Mouse (Mus musculus) lung, embryonic 16.5 days (tissue): ENCODE measurements around the gene Cfap126. TPM values are rescaled to one million over a fixed set of nuclear protein-coding genes. Genes with fewer than 3 reads are reported as not detected.

ENCODE experiments used
- ATAC-seq: fragments of 200-750 bp; cut with Nextera tagmentation; 2 replicates; pipeline ENCODE4 v1.8.0; 2017; ENCODE audit warnings: low read depth, mild to moderate bottlenecking, moderate library complexity
- H3K27ac ChIP-seq: fragments of 300-500 bp; sonication (generic); 2 replicates; pipeline ENCODE4 v1.5.1; 2014; ENCODE audit warnings: mild to moderate bottlenecking, control low read depth, low read length
- H3K27me3 ChIP-seq: fragments of 300-500 bp; sonication (generic); 2 replicates; pipeline ENCODE4 v1.6.1; 2014; ENCODE audit warnings: low read depth, low read length, mixed read lengths; ENCODE audit not compliant: control insufficient read depth, insufficient read depth
- H3K36me3 ChIP-seq: fragments of 300-500 bp; sonication (generic); 2 replicates; pipeline ENCODE4 v1.6.1; 2014; ENCODE audit warnings: low read length; ENCODE audit not compliant: control insufficient read depth, insufficient read depth
- H3K4me1 ChIP-seq: fragments of 300-500 bp; sonication (generic); replicated peaks from 2 replicates; pipeline ENCODE4 v1.6.1; 2014; ENCODE audit warnings: low read length, mixed read lengths; ENCODE audit not compliant: control insufficient read depth, insufficient read depth
- H3K4me2 ChIP-seq: fragments of 300-500 bp; sonication (generic); 2 replicates; pipeline ENCODE4 v1.6.1; 2014; ENCODE audit warnings: low read depth, low read length, control low read depth
- H3K4me3 ChIP-seq: fragments of 300-500 bp; sonication (generic); 2 replicates; pipeline ENCODE4 v1.5.1; 2014; ENCODE audit warnings: mild to moderate bottlenecking, low read length, control low read depth
- H3K9ac ChIP-seq: fragments of 300-500 bp; sonication (generic); 2 replicates; pipeline ENCODE4 v1.6.1; 2014; ENCODE audit warnings: low read length, control low read depth
- H3K9me3 ChIP-seq: fragments of 300-500 bp; sonication (generic); 2 replicates; pipeline ENCODE4 v1.6.1; 2016; ENCODE audit warnings: low read length; ENCODE audit not compliant: control insufficient read depth
- WGBS: fragments of 180-500 bp; shearing (Covaris S2); extraction: QIAGEN DNeasy Blood & Tissue Kit; methylation state at CpG from one replicate; pipeline ENCODE4 v1.1.7; 2014; 5-methylcytosine and 5-hydroxymethylcytosine counted together
- polyA plus RNA-seq: library from polyadenylated mRNA; unstranded; fragments of >200 nt; fragmentation: Nextera tagmentation; extraction: Ambion mirVana; gene quantifications from 2 replicates; pipeline ENCODE4 v1.2.1, GENCODE M21; 2015

Cfap126 gene
- polyA plus RNA-seq, 1 experiment from 2014 or later: 15.7 TPM

- peaks cover 4% of the 10 kb centered on the region for H3K27me3 ChIP-seq
- peak overlapping the region; percentile 45 for H3K4me3 ChIP-seq
- H3K27ac ChIP-seq: no peak overlapping the region
- ATAC-seq: peak; percentile 73
- H3K4me2 ChIP-seq: peak overlapping the region; percentile 61
- peak overlapping the region; percentile 54 for H3K9ac ChIP-seq
- H3K4me1 ChIP-seq: peaks cover 2% of the 10 kb centered on the region; the same call in 1 of the 2 replicates
- 4% methylated on average over 15 of the region's 15 CpGs for WGBS
- H3K9me3 ChIP-seq: no peaks in the 10 kb centered on the region
- H3K36me3 ChIP-seq: no peaks in the 10 kb centered on the region
These were observed 45.8 kb downstream of the Cfap126 start for GRCm38 (mm10) chr1:171159485-171159975.

GRCm38 (mm10) chr1:171162526-171162925 lies 48.8 kb downstream of the Cfap126 start:
- Histone ChIP-seq H3K9me3 (no peaks in the 10 kb centered on the region), H3K4me2 (no peak overlapping the region), H3K4me3 (no peak overlapping the region), H3K27ac (no peak overlapping the region), H3K4me1 (peaks cover 2% of the 10 kb centered on the region; the same call in 1 of the 2 replicates), H3K9ac (no peak overlapping the region), H3K27me3 (peaks cover 4% of the 10 kb centered on the region), H3K36me3 (no peaks in the 10 kb centered on the region)
- ATAC-seq: no peak
- 80% methylated on average over 3 of the region's 3 CpGs for WGBS

- 34% methylated on average over 3 of the region's 3 CpGs for WGBS
- Histone ChIP-seq H3K27me3 (no peaks in the 10 kb centered on the region), H3K36me3 (no peaks in the 10 kb centered on the region), H3K9ac (no peak overlapping the region), H3K4me3 (no peak overlapping the region), H3K4me2 (no peak overlapping the region), H3K9me3 (no peaks in the 10 kb centered on the region), H3K27ac (no peak overlapping the region), H3K4me1 (peaks cover 2% of the 10 kb centered on the region; the same call in 1 of the 2 replicates)
- ATAC-seq: no peak
These were observed 50.5 kb downstream of the Cfap126 start for GRCm38 (mm10) chr1:171164258-171164657.

- Histone ChIP-seq H3K4me3 (no peak overlapping the region), H3K4me2 (no peak overlapping the region), H3K4me1 (no peaks in the 10 kb centered on the region; the same call in 1 of the 2 replicates), H3K27me3 (no peaks in the 10 kb centered on the region), H3K27ac (no peak overlapping the region), H3K9ac (no peak overlapping the region), H3K9me3 (no peaks in the 10 kb centered on the region), H3K36me3 (no peaks in the 10 kb centered on the region)
- 56% methylated on average over 5 of the region's 5 CpGs for WGBS
- ATAC-seq: no peak
These were observed 52.1 kb downstream of the Cfap126 start for GRCm38 (mm10) chr1:171165629-171166345.

GRCm38 (mm10) chr1:171168906-171169305 lies 55.2 kb downstream of the Cfap126 start:
- H3K4me1 ChIP-seq: no peaks in the 10 kb centered on the region
- no peak overlapping the region for H3K4me2 ChIP-seq
- no peak overlapping the region for H3K27ac ChIP-seq
- H3K9ac ChIP-seq: no peak overlapping the region
- H3K9me3 ChIP-seq: no peaks in the 10 kb centered on the region
- 85% methylated on average over 12 of the region's 12 CpGs for WGBS
- H3K36me3 ChIP-seq: no peaks in the 10 kb centered on the region
- no peaks in the 10 kb centered on the region for H3K27me3 ChIP-seq
- no peak overlapping the region for H3K4me3 ChIP-seq
- no peak for ATAC-seq

- no peak overlapping the region for H3K4me3 ChIP-seq
- no peak overlapping the region for H3K9ac ChIP-seq
- ATAC-seq: no peak
- no peaks in the 10 kb centered on the region for H3K36me3 ChIP-seq
- no peaks in the 10 kb centered on the region for H3K9me3 ChIP-seq
- WGBS: 30% methylated on average over 3 of the region's 3 CpGs
- H3K4me1 ChIP-seq: no peaks in the 10 kb centered on the region
- no peak overlapping the region for H3K27ac ChIP-seq
- no peaks in the 10 kb centered on the region for H3K27me3 ChIP-seq
- H3K4me2 ChIP-seq: no peak overlapping the region
These were observed 56.2 kb downstream of the Cfap126 start for GRCm38 (mm10) chr1:171169913-171170312.

GRCm38 (mm10) chr1:171171138-171171537 lies 57.4 kb downstream of the Cfap126 start:
- Histone ChIP-seq H3K27me3 (no peaks in the 10 kb centered on the region), H3K9me3 (no peaks in the 10 kb centered on the region), H3K4me2 (no peak overlapping the region), H3K36me3 (no peaks in the 10 kb centered on the region), H3K4me1 (no peaks in the 10 kb centered on the region), H3K27ac (peak overlapping the region; percentile 86), H3K4me3 (no peak overlapping the region), H3K9ac (no peak overlapping the region)
- peak; percentile 67; the same call in 1 of the 2 replicates for ATAC-seq
- 54% methylated on average over 3 of the region's 3 CpGs for WGBS

- ATAC-seq: no peak
- 92% methylated on average over 8 of the region's 8 CpGs for WGBS
These were observed 59.1 kb downstream of the Cfap126 start for GRCm38 (mm10) chr1:171172779-171173178.

More at GRCm38 (mm10) chr1:171172779-171173178, 59.1 kb downstream of the Cfap126 start:
- Histone ChIP-seq H3K4me1 (no peaks in the 10 kb centered on the region), H3K9ac (no peak overlapping the region), H3K27ac (no peak overlapping the region), H3K27me3 (no peaks in the 10 kb centered on the region), H3K36me3 (no peaks in the 10 kb centered on the region), H3K4me2 (no peak overlapping the region), H3K9me3 (no peaks in the 10 kb centered on the region), H3K4me3 (no peak overlapping the region)
